8 mouse cellular contexts compared by ENCODE assay signal in genomic region chr11:83472324-83473234, GRCm38 (mm10). TPM values are rescaled to one million over a fixed set of nuclear protein-coding genes. Genes with fewer than 3 reads are reported as not detected.
DNase-seq lines count a peak whose midpoint lies in the region; ATAC-seq and TF ChIP-seq lines count a peak whose summit lies in the region.

TSS of gene Taf15 (plus strand) at chr11:83473086.

- H3K4me2 ChIP-seq in forebrain, embryonic 12.5 days: peak within 1 kb of the TSS; percentile 74
- H3K4me2 ChIP-seq in heart, postnatal 0 days (ENCODE audit: low read depth, low read length): peak within 1 kb of the TSS; percentile 98
- peak within 1 kb of the TSS; percentile 77 for H3K4me2 ChIP-seq in liver, embryonic 16.5 days (ENCODE audit: low read depth, low read length)
- peak within 1 kb of the TSS; percentile 88 for H3K4me2 ChIP-seq in neural tube, embryonic 13.5 days

- peak within 1 kb of the TSS; percentile 94 for H3K9ac ChIP-seq in forebrain, embryonic 12.5 days
- H3K9ac ChIP-seq in heart, postnatal 0 days (replicated peaks; ENCODE audit: low read depth, low read length): peak within 1 kb of the TSS; percentile 95
- H3K9ac ChIP-seq in liver, embryonic 16.5 days (ENCODE audit: low read depth, low read length): peak within 1 kb of the TSS; percentile 96
- H3K9ac ChIP-seq in neural tube, embryonic 13.5 days: peak within 1 kb of the TSS; percentile 92

- ATAC-seq in forebrain, embryonic 12.5 days (ENCODE audit: low FRiP score): peak; percentile 98
- peak; percentile 97 for ATAC-seq in heart, postnatal 0 days (ENCODE audit: insufficient read depth, low read depth)
- peak; percentile 95 for ATAC-seq in liver, embryonic 16.5 days (ENCODE audit: low read depth)
- ATAC-seq in neural tube, embryonic 13.5 days (ENCODE audit: low read depth): peak; percentile 99

- H3K4me3 ChIP-seq in E14TG2a.4 (replicated peaks; ENCODE audit: low read length): peak within 1 kb of the TSS; percentile 97
- peak within 1 kb of the TSS; percentile 92 for H3K4me3 ChIP-seq in forebrain, embryonic 12.5 days (replicated peaks)
- peak within 1 kb of the TSS; percentile 99 for H3K4me3 ChIP-seq in heart, postnatal 0 days (ENCODE audit: low read depth, low read length)
- peak within 1 kb of the TSS; percentile 84 for H3K4me3 ChIP-seq in liver, embryonic 16.5 days (ENCODE audit: low read depth, low read length)
- peak within 1 kb of the TSS; percentile 95 for H3K4me3 ChIP-seq in neural tube, embryonic 13.5 days
- H3K4me3 ChIP-seq in testis, adult 2 months (ENCODE audit: control insufficient read depth, low read depth, low read length): peak within 1 kb of the TSS; percentile 99

- peak within 1 kb of the TSS; percentile 98 for H3K27ac ChIP-seq in forebrain, embryonic 12.5 days
- peak within 1 kb of the TSS; percentile 97 for H3K27ac ChIP-seq in heart, postnatal 0 days (ENCODE audit: low read depth)
- H3K27ac ChIP-seq in liver, embryonic 16.5 days (ENCODE audit: low read length): peak within 1 kb of the TSS; percentile 91
- peak within 1 kb of the TSS; percentile 99 for H3K27ac ChIP-seq in neural tube, embryonic 13.5 days (replicated peaks)
- peak within 1 kb of the TSS; percentile 96 for H3K27ac ChIP-seq in testis, adult 2 months (ENCODE audit: control insufficient read depth, insufficient read depth, low read depth, low read length)

- WGBS in forebrain, embryonic 12.5 days: under 1% methylated on average over 66 of the region's 66 CpGs
- WGBS in heart, postnatal 0 days: under 1% methylated on average over 61 of the region's 66 CpGs
- WGBS in liver, embryonic 16.5 days (ENCODE audit: insufficient replicate concordance): 1% methylated on average over 66 of the region's 66 CpGs
- under 1% methylated on average over 66 of the region's 66 CpGs for WGBS in neural tube, embryonic 13.5 days

- no peaks in the 10 kb centered on the region for H3K27me3 ChIP-seq in E14TG2a.4 (ENCODE audit: insufficient read depth, low read length)
- H3K27me3 ChIP-seq in forebrain, embryonic 12.5 days: 0 out of 2 replicates have a peak, but pooled peaks cover 8% of the 10 kb centered on the region
- H3K27me3 ChIP-seq in heart, postnatal 0 days (ENCODE audit: control insufficient read depth, insufficient read depth, low read length): peaks cover 7% of the 10 kb centered on the region; the same call in 1 of the 2 replicates
- H3K27me3 ChIP-seq in liver, embryonic 16.5 days (ENCODE audit: control insufficient read depth, insufficient read depth, low read depth, low read length): no peaks in the 10 kb centered on the region
- H3K27me3 ChIP-seq in neural tube, embryonic 13.5 days: 0 out of 2 replicates have a peak, but pooled peaks cover 8% of the 10 kb centered on the region
- no peaks in the 10 kb centered on the region for H3K27me3 ChIP-seq in testis, adult 2 months (ENCODE audit: control insufficient read depth, insufficient read depth, low read length)

- peak; percentile 93 for TF ChIP-seq POLR2A in testis, adult 2 months (IDR thresholded peaks at IDR 0.05; ENCODE audit: control insufficient read depth, low read depth, low read length)

- peak; percentile 98 for DNase-seq in c-Kit-positive CD71-positive TER-119-positive erythroid progenitor cells, embryonic 14.5 days (ENCODE audit: low spot score)
- peak; percentile 99 for DNase-seq in heart, postnatal 0 days (ENCODE audit: low spot score)
- DNase-seq in kidney, postnatal 4 days: peak; percentile 98 to 99

- TF ChIP-seq CTCF in E14TG2a.4 (conservative IDR thresholded peaks at IDR 0.05; ENCODE audit: low read length): no peak
- peak; percentile 78 for TF ChIP-seq CTCF in heart, postnatal 0 days (IDR thresholded peaks at IDR 0.05; ENCODE audit: low read depth)
- TF ChIP-seq CTCF in testis, adult 2 months (IDR thresholded peaks at IDR 0.05; ENCODE audit: control insufficient read depth, insufficient read depth, insufficient replicate concordance, low read depth, low read length): peak; percentile 35; the same call in 1 of the 2 replicates

- peak; percentile 90 for TF ChIP-seq EP300 in heart, postnatal 0 days (IDR thresholded peaks at IDR 0.05; ENCODE audit: low read depth)

- H3K36me3 ChIP-seq in E14TG2a.4 (ENCODE audit: insufficient read depth, low read length): peaks cover 27% of the 10 kb centered on the region
- H3K36me3 ChIP-seq in forebrain, embryonic 12.5 days (replicated peaks): peaks cover 11% of the 10 kb centered on the region
- 0 out of 2 replicates have a peak, but pooled peaks cover 8% of the 10 kb centered on the region for H3K36me3 ChIP-seq in heart, postnatal 0 days (replicated peaks; ENCODE audit: control insufficient read depth, insufficient read depth, low read length)
- peaks cover 7% of the 10 kb centered on the region for H3K36me3 ChIP-seq in liver, embryonic 16.5 days (ENCODE audit: control insufficient read depth, insufficient read depth)
- peaks cover 7% of the 10 kb centered on the region for H3K36me3 ChIP-seq in neural tube, embryonic 13.5 days
- no peaks in the 10 kb centered on the region for H3K36me3 ChIP-seq in testis, adult 2 months (ENCODE audit: control insufficient read depth, insufficient read depth, low read length)

- peaks cover 47% of the 10 kb centered on the region for H3K9me3 ChIP-seq in E14TG2a.4 (ENCODE audit: low read length)
- H3K9me3 ChIP-seq in forebrain, embryonic 12.5 days: no peaks in the 10 kb centered on the region
- H3K9me3 ChIP-seq in heart, postnatal 0 days (replicated peaks; ENCODE audit: control insufficient read depth, low read length): no peaks in the 10 kb centered on the region
- H3K9me3 ChIP-seq in liver, embryonic 16.5 days (replicated peaks; ENCODE audit: control insufficient read depth, low read length): no peaks in the 10 kb centered on the region
- no peaks in the 10 kb centered on the region for H3K9me3 ChIP-seq in neural tube, embryonic 13.5 days

- peaks cover 27% of the 10 kb centered on the region for H3K4me1 ChIP-seq in E14TG2a.4 (replicated peaks; ENCODE audit: low read depth, low read length)
- peaks cover 17% of the 10 kb centered on the region for H3K4me1 ChIP-seq in forebrain, embryonic 12.5 days
- H3K4me1 ChIP-seq in heart, postnatal 0 days (ENCODE audit: control insufficient read depth, insufficient read depth): peaks cover 10% of the 10 kb centered on the region
- peaks cover 16% of the 10 kb centered on the region for H3K4me1 ChIP-seq in liver, embryonic 16.5 days (ENCODE audit: control insufficient read depth, low read depth, low read length)
- H3K4me1 ChIP-seq in neural tube, embryonic 13.5 days (replicated peaks): peaks cover 27% of the 10 kb centered on the region
- peaks cover 2% of the 10 kb centered on the region; the same call in 1 of the 2 replicates for H3K4me1 ChIP-seq in testis, adult 2 months (ENCODE audit: control insufficient read depth, insufficient read depth, low read length)

RNA-seq across cellular contexts. Expression of gene Taf15, which starts in this region (rescaled TPM):
- 14.7 and 20.0 TPM in 2 replicates for polyA plus RNA-seq in forebrain, embryonic 12.5 days (2016; fragmentation: Nextera tagmentation; extraction: Ambion mirVana)
- total RNA-seq in heart, postnatal 0 days (2014; rRNA removed; ENCODE audit: low replicate concordance): 1.6 and 6.0 TPM in 2 replicates
- polyA plus RNA-seq in heart, postnatal 0 days (2015; fragmentation: Nextera tagmentation; extraction: Ambion mirVana): 4.2 and 4.7 TPM in 2 replicates
- polyA plus RNA-seq in liver, embryonic 16.5 days (2015; fragmentation: Nextera tagmentation; extraction: Ambion mirVana): 4.1 and 4.2 TPM in 2 replicates
- 10.8 and 11.8 TPM in 2 replicates for polyA plus RNA-seq in neural tube, embryonic 13.5 days (2015; fragmentation: Nextera tagmentation; extraction: Ambion mirVana)
- 32.4 and 49.6 TPM in 2 replicates for polyA plus RNA-seq in testis, adult 2 months (2012; rRNA removed)

Comparison
In these comparisons a context has a peak if more than half of its experiments do, and no peak if none do; other contexts are left out.
1. Peak in every context shown above with its lines: DNase-seq, ATAC-seq, H3K4me3 ChIP-seq and H3K27ac ChIP-seq.